ENCODE assay signal across 9 mouse cellular contexts in genomic region chr1:72253881-72254491, GRCm38 (mm10). TPM values are rescaled to one million over a fixed set of nuclear protein-coding genes. Genes with fewer than 3 reads are reported as not detected.
DNase-seq lines count a peak whose midpoint lies in the region; ATAC-seq and TF ChIP-seq lines count a peak whose summit lies in the region.
"Had no signal": no experiment of that assay in that cellular context is flagged by ENCODE, and none has a peak within 500 bp of the region (broad histone marks: within the 10 kb centered on the region; RNA-seq: fewer than 3 reads in every experiment).

No protein-coding gene starts in this region.

- no peak overlapping the region; the same call in 1 of the 2 replicates for H3K9ac ChIP-seq in neural tube, embryonic 11.5 days (ENCODE audit: low read length)
- H3K9ac ChIP-seq in forebrain, embryonic 14.5 days (ENCODE audit: low read length), result peak overlapping the region; percentile 64; the same call in 1 of the 2 replicates
- peak overlapping the region; percentile 66 for H3K9ac ChIP-seq in liver, embryonic 14.5 days (replicated peaks)
- no peak overlapping the region; the same call in 1 of the 2 replicates for H3K9ac ChIP-seq in stomach, embryonic 14.5 days (replicated peaks; ENCODE audit: low read depth, low read length)

- no peaks in the 10 kb centered on the region for H3K36me3 ChIP-seq in neural tube, embryonic 11.5 days (ENCODE audit: control insufficient read depth, insufficient read depth, low read length)
- H3K36me3 ChIP-seq in forebrain, embryonic 14.5 days (ENCODE audit: control insufficient read depth, insufficient read depth, low read length), result no peaks in the 10 kb centered on the region
- H3K36me3 ChIP-seq in liver, embryonic 14.5 days (replicated peaks; ENCODE audit: control insufficient read depth, insufficient read depth, low read depth), result no peaks in the 10 kb centered on the region
- peaks cover 3% of the 10 kb centered on the region; the same call in 1 of the 2 replicates for H3K36me3 ChIP-seq in stomach, embryonic 14.5 days (ENCODE audit: control insufficient read depth, insufficient read depth, low read length)

- no peaks in the 10 kb centered on the region for H3K27me3 ChIP-seq in neural tube, embryonic 11.5 days (ENCODE audit: control insufficient read depth, insufficient read depth, low read length)
- no peaks in the 10 kb centered on the region for H3K27me3 ChIP-seq in forebrain, embryonic 14.5 days (replicated peaks; ENCODE audit: control insufficient read depth, insufficient read depth, low read length)
- no peaks in the 10 kb centered on the region for H3K27me3 ChIP-seq in liver, embryonic 14.5 days (ENCODE audit: control insufficient read depth, insufficient read depth, low read length)
- H3K27me3 ChIP-seq in stomach, embryonic 14.5 days (ENCODE audit: control insufficient read depth, insufficient read depth, low read length), result no peaks in the 10 kb centered on the region
- H3K27me3 ChIP-seq: Patski had no signal

- H3K4me2 ChIP-seq in neural tube, embryonic 11.5 days (ENCODE audit: low read depth), result peak overlapping the region; percentile 37
- peak overlapping the region; percentile 53 for H3K4me2 ChIP-seq in forebrain, embryonic 14.5 days (ENCODE audit: low read length)
- peak overlapping the region; percentile 65 for H3K4me2 ChIP-seq in liver, embryonic 14.5 days (ENCODE audit: low read depth)
- peak overlapping the region; percentile 60 for H3K4me2 ChIP-seq in stomach, embryonic 14.5 days (replicated peaks; ENCODE audit: low read depth, low read length)

- no peaks in the 10 kb centered on the region for H3K9me3 ChIP-seq in neural tube, embryonic 11.5 days (ENCODE audit: control insufficient read depth, low read length)
- no peaks in the 10 kb centered on the region for H3K9me3 ChIP-seq in forebrain, embryonic 14.5 days (replicated peaks; ENCODE audit: control insufficient read depth, low read length)
- no peaks in the 10 kb centered on the region for H3K9me3 ChIP-seq in liver, embryonic 14.5 days (ENCODE audit: control insufficient read depth, low read length)
- H3K9me3 ChIP-seq in stomach, embryonic 14.5 days (ENCODE audit: control insufficient read depth, low read depth, low read length), result no peaks in the 10 kb centered on the region

- peak overlapping the region; percentile 29 for H3K4me3 ChIP-seq in neural tube, embryonic 11.5 days (ENCODE audit: low read depth, low read length)
- H3K4me3 ChIP-seq in forebrain, embryonic 14.5 days (ENCODE audit: low read depth, low read length), result peak overlapping the region; percentile 37
- peak overlapping the region; percentile 48 to 66 for H3K4me3 ChIP-seq in liver, embryonic 14.5 days (ENCODE audit: insufficient read depth in 1 of 2, low read depth in 2 of 2, low read length in 2 of 2)
- H3K4me3 ChIP-seq in stomach, embryonic 14.5 days (ENCODE audit: low read depth, low read length), result peak overlapping the region; percentile 37

- no peak for ATAC-seq in cerebellum, adult (ENCODE audit: insufficient number of reproducible peaks, low FRiP score, low TSS enrichment)
- no peak for ATAC-seq in neural tube, embryonic 11.5 days (ENCODE audit: insufficient read depth, low FRiP score, low TSS enrichment)
- ATAC-seq in forebrain, embryonic 14.5 days, result peak; percentile 25
- no peak for ATAC-seq in liver, embryonic 14.5 days (ENCODE audit: insufficient read depth)
- no peak for ATAC-seq in stomach, embryonic 14.5 days (ENCODE audit: insufficient number of reproducible peaks, insufficient read depth, low FRiP score, low read depth)

- peak; percentile 58 for DNase-seq in cerebellum, adult 9-11 months
- no peak for DNase-seq in neural tube, embryonic 11.5 days (ENCODE audit: low spot score)
- no peak for DNase-seq in neural tube, embryonic 10.5 days (ENCODE audit: extremely low spot score, low spot score)
- DNase-seq in forebrain, embryonic 14.5 days (ENCODE audit: low spot score), result peak; percentile 50
- no peak for DNase-seq in liver, embryonic 14.5 days (ENCODE audit: low read depth in 3 of 3, low spot score in 3 of 3)
- DNase-seq in layer of hippocampus, adult 9-10 months (ENCODE audit: low spot score), result no peak

- TF ChIP-seq CTCF in liver, embryonic 14.5 days (IDR thresholded peaks at IDR 0.05; ENCODE audit: low read depth), result no peak

- no peak for TF ChIP-seq EP300 in liver, embryonic 14.5 days (IDR thresholded peaks at IDR 0.05; ENCODE audit: low read depth)

- H3K4me1 ChIP-seq in neural tube, embryonic 11.5 days (ENCODE audit: control insufficient read depth, insufficient read depth, low read length), result no peaks in the 10 kb centered on the region; the same call in 1 of the 2 replicates
- H3K4me1 ChIP-seq in forebrain, embryonic 14.5 days (ENCODE audit: control insufficient read depth, insufficient read depth, low read length), result peaks cover 15% of the 10 kb centered on the region
- H3K4me1 ChIP-seq in liver, embryonic 14.5 days (replicated peaks; ENCODE audit: control insufficient read depth in 2 of 2, insufficient read depth in 2 of 2, low read length in 1 of 2), result peaks cover 0 to 10% of the 10 kb centered on the region in 2 experiments; a peak in 2 of 4 replicates
- no peaks in the 10 kb centered on the region; the same call in 1 of the 2 replicates for H3K4me1 ChIP-seq in stomach, embryonic 14.5 days (ENCODE audit: control insufficient read depth, insufficient read depth, low read length)

- WGBS in neural tube, embryonic 11.5 days, result 49% methylated on average over 11 of the region's 11 CpGs
- WGBS in forebrain, embryonic 14.5 days, result 33% methylated on average over 11 of the region's 11 CpGs
- 39% methylated on average over 11 of the region's 11 CpGs for WGBS in liver, embryonic 14.5 days (ENCODE audit: insufficient replicate concordance)
- WGBS in stomach, embryonic 14.5 days, result 32% methylated on average over 11 of the region's 11 CpGs

- peak overlapping the region; percentile 90; the same call in 1 of the 2 replicates for H3K27ac ChIP-seq in neural tube, embryonic 11.5 days (ENCODE audit: low read depth, low read length)
- H3K27ac ChIP-seq in forebrain, embryonic 14.5 days (ENCODE audit: low read depth, low read length), result peak overlapping the region; percentile 86; the same call in 1 of the 2 replicates
- no peak overlapping the region for H3K27ac ChIP-seq in liver, embryonic 14.5 days
- H3K27ac ChIP-seq in stomach, embryonic 14.5 days (ENCODE audit: low read length), result peak overlapping the region; percentile 39; the same call in 1 of the 2 replicates

RNA-seq across cellular contexts. Expression of gene Pecr, which starts 30.1 kb away (rescaled TPM):
- polyA plus RNA-seq in neural tube, embryonic 11.5 days (2014; fragmentation: Nextera tagmentation; extraction: Ambion mirVana), result 14.0 and 17.3 TPM in 2 replicates
- 8.4 and 10.3 TPM in 2 replicates for polyA plus RNA-seq in forebrain, embryonic 14.5 days (2014; fragmentation: Nextera tagmentation; extraction: Ambion mirVana)
- polyA plus RNA-seq in liver, embryonic 14.5 days (2012; rRNA removed), result 17.7 and 23.1 TPM in 2 replicates
- polyA plus RNA-seq in liver, embryonic 14.5 days (2014; fragmentation: Nextera tagmentation; extraction: Ambion mirVana), result 40.2 and 48.1 TPM in 2 replicates
- polyA plus RNA-seq in stomach, embryonic 14.5 days (2014; fragmentation: Nextera tagmentation; extraction: Ambion mirVana), result 35.0 and 35.7 TPM in 2 replicates

RNA-seq across cellular contexts. Expression of gene Tmem169, which starts 30.2 kb away (rescaled TPM):
- 17.8 and 22.6 TPM in 2 replicates for polyA plus RNA-seq in neural tube, embryonic 11.5 days (2014; fragmentation: Nextera tagmentation; extraction: Ambion mirVana)
- 23.2 and 28.8 TPM in 2 replicates for polyA plus RNA-seq in forebrain, embryonic 14.5 days (2014; fragmentation: Nextera tagmentation; extraction: Ambion mirVana)
- 0.39 and 0.50 TPM in 2 replicates for polyA plus RNA-seq in liver, embryonic 14.5 days (2012; rRNA removed)
- polyA plus RNA-seq in liver, embryonic 14.5 days (2014; fragmentation: Nextera tagmentation; extraction: Ambion mirVana), result 0.67 and 0.81 TPM in 2 replicates
- 2.6 and 3.7 TPM in 2 replicates for polyA plus RNA-seq in stomach, embryonic 14.5 days (2014; fragmentation: Nextera tagmentation; extraction: Ambion mirVana)

RNA-seq across cellular contexts. Expression of gene Mreg, which starts 41.9 kb away (rescaled TPM):
- 31.0 and 38.8 TPM in 2 replicates for polyA plus RNA-seq in neural tube, embryonic 11.5 days (2014; fragmentation: Nextera tagmentation; extraction: Ambion mirVana)
- polyA plus RNA-seq in forebrain, embryonic 14.5 days (2014; fragmentation: Nextera tagmentation; extraction: Ambion mirVana), result 1.2 and 1.6 TPM in 2 replicates
- polyA plus RNA-seq in liver, embryonic 14.5 days (2012; rRNA removed), result 1.9 and 2.9 TPM in 2 replicates
- 6.4 and 7.4 TPM in 2 replicates for polyA plus RNA-seq in liver, embryonic 14.5 days (2014; fragmentation: Nextera tagmentation; extraction: Ambion mirVana)
- polyA plus RNA-seq in stomach, embryonic 14.5 days (2014; fragmentation: Nextera tagmentation; extraction: Ambion mirVana), result 9.2 and 9.7 TPM in 2 replicates

RNA-seq across cellular contexts. Expression of gene Xrcc5, which starts 53.2 kb away (rescaled TPM):
- 58.1 and 61.0 TPM in 2 replicates for polyA plus RNA-seq in neural tube, embryonic 11.5 days (2014; fragmentation: Nextera tagmentation; extraction: Ambion mirVana)
- polyA plus RNA-seq in forebrain, embryonic 14.5 days (2014; fragmentation: Nextera tagmentation; extraction: Ambion mirVana), result 29.7 and 33.4 TPM in 2 replicates
- 4.7 and 8.9 TPM in 2 replicates for polyA plus RNA-seq in liver, embryonic 14.5 days (2012; rRNA removed)
- polyA plus RNA-seq in liver, embryonic 14.5 days (2014; fragmentation: Nextera tagmentation; extraction: Ambion mirVana), result 17.6 and 18.1 TPM in 2 replicates
- 43.6 and 47.8 TPM in 2 replicates for polyA plus RNA-seq in stomach, embryonic 14.5 days (2014; fragmentation: Nextera tagmentation; extraction: Ambion mirVana)

Comparison
In these comparisons a context has a peak if more than half of its experiments do, and no peak if none do; other contexts are left out.
1. DNase-seq: peak in cerebellum, adult 9-11 months (single experiment) and forebrain, embryonic 14.5 days (single experiment); none in neural tube, embryonic 11.5 days (single experiment), neural tube, embryonic 10.5 days (single experiment), liver, embryonic 14.5 days (0 of 3) and layer of hippocampus, adult 9-10 months (single experiment).
2. H3K9ac ChIP-seq: peak in forebrain, embryonic 14.5 days (single experiment) and liver, embryonic 14.5 days (single experiment); none in neural tube, embryonic 11.5 days (single experiment) and stomach, embryonic 14.5 days (single experiment).
3. Peak in every context shown above with its lines, with median percentiles within 50 percentile points of each other: H3K4me2 ChIP-seq and H3K4me3 ChIP-seq.